Mouse (Mus musculus): Measurements from ENCODE around the gene Smagp. TPM values are rescaled to one million over a fixed set of nuclear protein-coding genes. Genes with fewer than 3 reads are reported as not detected.

Gene Smagp
- total RNA-seq, 2 experiments from 2014 or later = 1.6 to 2.9 TPM

DNA sequence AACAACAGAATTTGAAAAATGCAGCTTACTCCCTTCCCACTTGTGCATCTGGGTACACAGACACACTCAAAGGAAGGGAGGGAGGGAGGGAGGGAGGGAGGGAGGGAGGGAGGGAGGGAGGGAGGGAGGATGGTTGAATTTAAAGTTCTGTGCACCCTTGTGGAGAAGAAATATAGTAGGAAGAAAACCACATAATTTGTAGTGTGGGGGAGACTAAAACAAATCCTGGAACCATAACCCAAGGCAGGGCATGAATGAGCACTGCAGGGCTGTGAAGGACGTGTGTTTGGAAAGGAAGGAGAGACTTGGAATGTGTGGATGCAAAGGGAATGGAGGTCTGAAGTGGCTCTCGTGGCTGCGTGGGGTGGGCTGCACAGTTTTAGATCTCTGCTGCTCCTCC is 38.7 kb upstream of the Smagp start:
- no peak for DNase-seq (ENCODE audit: extremely low spot score in 1 of 2, low spot score in 2 of 2)
- TF ChIP-seq CTCF (IDR thresholded peaks at IDR 0.05) = no peak
- intact Hi-C loops (cut with DNase I) = loop anchor here (5.0 kb wide), 1 partner anchor 38 kb away; the partner anchor contains the start of gene Smagp

DNA sequence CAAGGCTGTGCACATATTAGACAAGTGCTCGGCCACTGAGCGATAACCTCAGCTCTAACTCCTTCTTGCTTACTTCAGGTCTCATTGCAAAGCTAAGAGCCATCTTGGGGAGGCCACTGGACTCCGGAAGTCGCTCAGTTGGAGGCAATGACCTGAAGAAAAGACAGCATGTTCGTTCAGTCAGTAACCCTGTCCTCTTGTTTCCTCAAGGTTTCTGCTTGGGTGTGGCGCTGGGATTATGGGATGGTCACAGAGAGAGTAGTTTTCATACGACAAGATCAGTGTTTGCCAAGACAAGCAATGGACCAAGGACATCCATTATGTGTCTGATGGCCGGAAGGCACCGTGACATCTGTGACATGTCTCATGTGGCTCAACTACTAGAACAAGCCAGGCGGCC is 37.8 kb upstream of the Smagp start:
- TF ChIP-seq CTCF (IDR thresholded peaks at IDR 0.05) = no peak
- no peak overlapping the region for H3K4me3 ChIP-seq
- H3K27ac ChIP-seq = no peak overlapping the region
- intact Hi-C loops (cut with DNase I) = no loop called here
- DNase-seq (ENCODE audit: extremely low spot score in 1 of 2, low spot score in 2 of 2) = no peak

More for the DNA sequence above, 38.7 kb upstream of the Smagp start:
- Histone ChIP-seq H3K4me3 (no peak overlapping the region), H3K27ac (no peak overlapping the region)

DNA sequence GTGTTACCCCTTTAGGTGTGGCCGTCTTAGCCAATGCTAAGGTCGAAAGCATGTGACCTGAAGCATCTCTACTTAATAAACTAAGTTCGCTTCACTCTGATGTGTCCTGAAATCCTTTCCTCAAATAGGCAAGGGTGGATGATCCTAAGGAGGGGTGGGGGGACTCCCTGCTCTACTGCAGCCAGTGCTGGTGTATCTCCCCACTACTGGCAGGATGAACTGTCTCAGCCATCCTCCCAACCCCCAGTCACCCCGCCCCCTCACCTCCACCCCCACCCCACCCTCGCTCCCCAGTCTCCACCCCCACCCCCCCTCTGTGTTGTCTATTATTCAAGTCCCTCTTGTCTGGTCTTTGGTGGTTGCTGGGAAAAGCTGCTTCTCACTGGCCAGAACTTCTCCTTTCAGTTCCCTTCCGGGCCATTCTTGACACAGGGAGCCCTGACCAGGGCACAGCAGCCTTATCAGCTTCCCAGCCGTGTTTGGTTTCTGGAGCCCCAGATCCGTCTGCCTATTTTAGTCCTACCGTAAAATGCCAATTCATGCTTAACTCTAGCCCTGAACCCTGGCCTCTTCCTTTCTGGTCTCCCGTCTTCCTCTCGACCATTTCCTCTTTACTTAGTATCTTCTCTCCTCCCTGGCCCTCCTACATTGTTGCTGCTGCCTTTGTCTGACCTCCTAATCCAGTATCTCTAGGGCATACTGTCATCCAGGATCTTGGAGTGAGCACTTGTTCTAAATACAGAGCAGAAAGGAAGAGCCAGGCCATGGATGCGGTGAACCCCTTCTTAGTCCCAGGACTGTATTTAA is 37.0 kb upstream of the Smagp start:
- no peak overlapping the region for H3K27ac ChIP-seq
- intact Hi-C loops (cut with DNase I) = no loop called here
- no peak for DNase-seq (ENCODE audit: extremely low spot score in 1 of 2, low spot score in 2 of 2)
- no peak overlapping the region for H3K4me3 ChIP-seq
- TF ChIP-seq CTCF (IDR thresholded peaks at IDR 0.05) = no peak

DNA sequence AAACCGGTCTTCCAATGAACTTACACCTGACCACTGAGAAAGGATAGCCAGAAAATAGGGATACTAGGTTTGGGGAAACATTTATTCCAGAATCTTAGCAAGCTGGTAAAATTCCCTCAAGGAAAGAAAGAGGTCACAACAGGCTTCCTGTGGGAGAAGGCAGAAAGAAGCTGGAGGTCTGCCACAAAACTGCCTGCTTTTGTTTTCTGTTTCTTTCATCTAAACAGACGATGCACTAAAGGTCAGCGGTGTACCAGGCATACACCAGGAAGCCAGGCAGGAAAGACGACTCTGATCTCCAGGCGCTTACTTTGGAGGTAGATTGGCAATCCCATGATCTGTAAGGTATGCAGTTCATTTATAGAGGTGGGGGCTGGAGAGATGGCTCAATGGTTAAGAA is 34.1 kb upstream of the Smagp start:
- H3K4me3 ChIP-seq = no peak overlapping the region
- intact Hi-C loops (cut with DNase I) = no loop called here

DNA sequence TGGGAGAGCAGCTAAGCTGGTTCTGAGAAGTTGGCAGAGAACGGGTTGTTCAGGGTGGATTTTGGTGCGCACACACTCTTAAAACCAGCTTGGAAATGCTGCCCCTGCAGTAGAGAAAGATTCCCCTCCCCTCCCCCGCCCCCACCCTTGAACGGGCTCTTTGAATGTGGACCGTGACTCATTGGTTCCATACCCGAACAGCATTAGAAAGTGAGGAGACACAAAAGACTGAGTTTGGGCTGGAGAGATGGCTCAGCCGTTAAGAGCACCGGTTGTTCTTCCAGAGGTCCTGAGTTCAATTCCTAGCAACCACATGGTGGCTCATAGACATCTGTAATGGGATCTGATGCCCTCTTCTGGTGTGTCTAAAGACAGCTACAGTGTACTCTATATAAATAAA is 33.3 kb upstream of the Smagp start:
- Histone ChIP-seq H3K27ac (no peak overlapping the region), H3K4me3 (no peak overlapping the region)
- no peak for DNase-seq (ENCODE audit: extremely low spot score in 1 of 2, low spot score in 2 of 2)
- intact Hi-C loops (cut with DNase I) = no loop called here
- no peak for TF ChIP-seq CTCF (IDR thresholded peaks at IDR 0.05)

More for the DNA sequence above, 34.1 kb upstream of the Smagp start:
- DNase-seq (ENCODE audit: extremely low spot score in 1 of 2, low spot score in 2 of 2) = no peak
- TF ChIP-seq CTCF (IDR thresholded peaks at IDR 0.05) = no peak
- H3K27ac ChIP-seq = no peak overlapping the region

DNA sequence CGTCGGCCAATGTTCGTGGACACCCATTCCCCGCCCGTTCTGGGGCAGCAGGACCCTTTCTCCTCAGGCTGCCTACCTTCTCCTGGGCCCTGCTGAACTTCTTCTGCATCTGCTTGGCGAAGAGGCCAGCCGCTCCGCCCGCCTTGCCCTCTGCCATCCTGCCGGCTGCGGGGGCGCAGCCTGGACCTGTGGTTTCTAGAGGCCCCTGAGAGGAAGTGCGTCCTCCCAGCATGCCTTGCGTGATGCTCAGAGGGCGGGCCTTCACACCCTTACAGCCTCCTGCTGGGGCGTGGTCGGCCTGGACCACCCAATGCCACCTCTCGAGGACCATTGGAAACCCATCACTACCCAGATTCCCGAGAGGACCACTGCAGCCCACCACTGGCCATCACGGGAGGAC is 32.6 kb upstream of the Smagp start, which contains the start of gene Bin2:
TSS of gene Bin2 (minus strand) at position 217 of the 400 bp plus-strand sequence.
- Histone ChIP-seq H3K4me3 (no peak within 1 kb of the TSS), H3K27ac (no peak within 1 kb of the TSS)
- DNase-seq (ENCODE audit: extremely low spot score in 1 of 2, low spot score in 2 of 2) = peak in 1 of 2 experiments; percentile 18
- TF ChIP-seq CTCF (IDR thresholded peaks at IDR 0.05) = no peak
- intact Hi-C loops (cut with DNase I) = no loop called here

DNA sequence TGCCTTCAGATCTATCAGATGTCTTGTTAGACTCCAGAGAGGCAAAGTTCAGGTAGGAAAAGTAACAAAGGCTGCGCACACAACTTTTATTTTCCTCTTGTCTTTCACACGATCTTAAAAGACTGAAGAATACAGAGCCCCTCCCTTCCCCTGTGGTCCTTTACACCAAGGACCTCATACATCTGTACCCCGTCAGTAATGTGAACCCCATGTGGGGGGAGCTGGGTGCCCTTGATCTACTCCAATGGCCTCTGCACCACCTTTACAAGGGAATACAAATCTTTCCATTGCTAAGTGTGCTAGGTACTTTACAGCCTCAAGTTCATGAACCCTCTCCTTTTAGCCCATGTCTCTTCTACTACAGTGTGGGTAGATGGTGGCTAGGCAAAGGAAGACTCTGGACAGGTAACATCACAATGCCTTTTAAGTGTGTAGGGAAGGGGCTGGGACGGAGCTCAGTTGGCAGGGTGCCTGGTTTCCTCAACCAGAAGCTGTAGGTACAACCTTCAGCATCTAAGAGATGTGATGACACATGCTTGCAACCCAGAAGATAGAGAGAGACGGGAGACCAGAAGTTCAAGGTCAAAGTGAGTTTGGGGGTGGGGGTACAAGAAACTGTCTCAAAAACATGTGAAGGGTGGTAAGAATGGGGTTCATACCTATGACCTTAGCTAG is 31.3 kb upstream of the Smagp start:
- no peak for DNase-seq (ENCODE audit: extremely low spot score in 1 of 2, low spot score in 2 of 2)
- TF ChIP-seq CTCF (IDR thresholded peaks at IDR 0.05) = no peak
- Histone ChIP-seq H3K4me3 (no peak overlapping the region), H3K27ac (no peak overlapping the region)
- intact Hi-C loops (cut with DNase I) = no loop called here

DNA sequence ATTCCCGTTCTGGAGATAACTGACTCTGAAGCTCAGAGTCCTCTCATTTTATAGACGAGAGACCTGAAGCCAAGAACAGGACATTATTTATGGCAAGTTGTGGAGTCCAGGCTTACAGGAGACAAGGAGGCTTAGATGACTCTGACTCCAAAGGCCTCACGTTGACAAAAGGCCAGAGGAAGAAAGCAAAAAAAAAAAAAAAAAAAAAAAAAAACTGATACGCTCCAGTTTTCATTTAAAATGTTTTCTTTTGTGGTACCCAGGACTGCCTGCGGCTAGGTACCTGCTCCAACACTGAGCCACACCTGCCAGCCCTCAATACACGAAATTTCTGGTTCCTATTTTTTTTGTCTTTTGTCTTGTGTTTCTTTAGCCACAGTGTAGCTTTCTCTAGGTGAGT is 30.7 kb upstream of the Smagp start:
- no peak overlapping the region for H3K27ac ChIP-seq
- TF ChIP-seq CTCF (IDR thresholded peaks at IDR 0.05) = no peak
- intact Hi-C loops (cut with DNase I) = no loop called here
- DNase-seq (ENCODE audit: extremely low spot score in 1 of 2, low spot score in 2 of 2) = no peak
- no peak overlapping the region for H3K4me3 ChIP-seq

DNA sequence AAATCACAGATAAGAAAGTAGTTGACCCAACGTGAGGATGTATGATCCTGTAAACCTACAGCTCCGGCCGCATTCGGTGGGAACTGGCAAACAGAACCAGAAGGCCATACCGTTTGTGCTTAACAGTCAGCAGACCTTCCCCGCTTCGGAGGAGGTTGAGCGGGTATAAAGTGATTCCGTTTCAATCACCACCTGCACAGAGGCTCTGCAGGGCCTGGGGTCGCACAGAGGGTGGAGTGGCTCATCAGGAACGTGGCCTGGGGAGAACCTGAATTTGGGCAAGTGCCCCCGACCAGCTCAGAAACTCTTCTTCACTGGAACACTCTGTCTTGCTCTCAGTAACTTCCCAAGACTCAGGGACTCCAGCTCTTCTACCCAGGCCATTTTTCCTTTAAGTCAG is 30.1 kb upstream of the Smagp start:
- intact Hi-C loops (cut with DNase I) = no loop called here
- Histone ChIP-seq H3K27ac (no peak overlapping the region), H3K4me3 (no peak overlapping the region)
- DNase-seq (ENCODE audit: extremely low spot score in 1 of 2, low spot score in 2 of 2) = no peak
- no peak for TF ChIP-seq CTCF (IDR thresholded peaks at IDR 0.05)

DNA sequence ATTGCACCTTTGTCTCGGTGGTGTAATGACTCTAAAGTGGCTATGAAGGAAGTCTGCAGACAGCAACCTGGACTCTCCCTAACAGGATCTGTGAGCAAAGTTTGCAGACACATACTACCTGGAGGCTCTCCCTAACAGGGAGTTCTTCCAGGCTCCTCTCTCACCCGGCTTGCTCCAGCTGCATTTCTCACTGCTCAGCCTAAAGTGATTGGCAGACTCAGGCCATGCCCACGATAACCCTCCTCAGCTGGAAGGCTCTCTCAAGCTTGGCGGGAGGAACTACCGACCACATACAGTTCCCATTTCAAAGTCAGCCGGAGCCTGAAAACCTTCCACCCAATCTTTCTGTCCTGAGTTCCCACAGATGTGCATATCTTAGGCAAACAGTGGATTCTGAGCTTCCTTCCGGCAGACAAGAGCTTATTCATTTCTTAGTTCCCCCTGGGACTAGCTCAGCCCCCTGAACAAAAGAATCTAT is 29.5 kb upstream of the Smagp start:
- no peak overlapping the region for H3K27ac ChIP-seq
- DNase-seq (ENCODE audit: extremely low spot score in 1 of 2, low spot score in 2 of 2) = no peak
- H3K4me3 ChIP-seq = no peak overlapping the region
- intact Hi-C loops (cut with DNase I) = no loop called here
- TF ChIP-seq CTCF (IDR thresholded peaks at IDR 0.05) = no peak

DNA sequence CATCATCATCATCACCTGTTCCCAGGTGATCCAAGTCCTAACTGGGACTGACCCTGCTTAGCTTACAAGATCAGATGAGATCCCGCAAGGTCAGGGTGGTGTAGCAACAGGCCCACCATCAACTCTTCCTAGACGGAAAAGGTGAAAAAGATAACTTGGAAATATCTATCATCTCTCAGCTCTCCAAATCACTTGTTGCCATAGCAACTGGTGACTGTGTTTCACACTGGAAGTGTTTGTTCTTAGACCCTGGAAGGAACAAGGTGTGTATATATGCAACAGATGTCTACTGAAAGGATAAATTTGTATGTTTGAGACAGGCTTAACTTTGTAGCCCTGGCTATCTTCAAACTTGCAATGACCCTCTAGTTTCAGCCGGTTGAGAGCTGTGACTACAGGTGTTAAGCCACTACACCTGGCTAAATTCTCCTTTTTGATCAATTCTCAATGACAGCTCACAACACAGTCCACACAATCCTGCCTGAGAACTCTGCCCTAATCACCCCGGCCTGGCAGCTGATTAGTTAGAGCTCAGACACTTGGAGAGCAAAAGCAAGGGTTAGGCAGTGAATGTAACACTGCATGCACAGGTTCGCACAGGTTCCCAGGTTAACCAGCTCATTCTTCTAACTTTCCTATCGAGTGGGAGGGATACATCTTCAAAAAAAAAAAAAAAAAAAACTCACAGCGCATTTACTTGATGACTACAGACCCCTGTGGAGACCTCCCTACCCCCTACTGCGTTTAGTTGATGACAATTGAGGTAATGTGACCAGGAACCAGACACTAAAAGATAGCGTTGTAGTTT is 28.9 kb upstream of the Smagp start:
- no peak overlapping the region for H3K27ac ChIP-seq
- no peak for DNase-seq (ENCODE audit: extremely low spot score in 1 of 2, low spot score in 2 of 2)
- no peak for TF ChIP-seq CTCF (IDR thresholded peaks at IDR 0.05)
- intact Hi-C loops (cut with DNase I) = no loop called here
- H3K4me3 ChIP-seq = no peak overlapping the region

DNA sequence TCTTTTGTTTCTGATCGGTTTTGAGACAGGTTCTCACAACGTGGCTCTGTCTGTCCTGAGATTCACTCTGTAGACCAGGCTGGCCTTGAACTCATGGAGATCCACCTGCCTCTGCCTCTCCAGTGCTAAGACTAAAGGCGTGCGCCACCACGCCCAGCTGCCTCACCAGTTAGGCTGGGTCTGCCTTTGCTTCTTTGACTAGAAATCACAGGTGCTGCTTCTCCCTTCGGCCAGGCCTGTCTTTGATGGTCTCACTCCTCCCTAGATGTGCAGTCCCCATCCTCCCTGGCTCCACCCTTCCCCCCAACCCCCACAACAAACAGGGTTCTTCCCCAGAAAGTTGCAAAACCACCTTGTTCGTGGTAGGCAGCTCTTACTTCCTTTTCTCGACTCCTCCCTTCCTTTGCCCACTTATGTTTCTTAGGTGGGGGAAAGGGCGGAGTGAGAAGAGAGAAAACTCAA is 28.1 kb upstream of the Smagp start:
- no peak for DNase-seq (ENCODE audit: extremely low spot score in 1 of 2, low spot score in 2 of 2)
- intact Hi-C loops (cut with DNase I) = no loop called here
- Histone ChIP-seq H3K4me3 (no peak overlapping the region), H3K27ac (no peak overlapping the region)
- no peak for TF ChIP-seq CTCF (IDR thresholded peaks at IDR 0.05)
